Mouse (Mus musculus) heart, embryonic 10.5 days (tissue): ENCODE measurements around the gene Mpv17l2. TPM values are rescaled to one million over a fixed set of nuclear protein-coding genes. Genes with fewer than 3 reads are reported as not detected.

Experiments
- DNase-seq: peaks from one replicate; pipeline ENCODE4 v3.0.0-alpha.2; 2017; ENCODE audit warnings: low spot score
- H3K27ac ChIP-seq: fragments of 300-500 bp; sonication (generic); 2 replicates; pipeline ENCODE4 v1.5.1; 2016; ENCODE audit warnings: mild to moderate bottlenecking
- H3K27me3 ChIP-seq: fragments of 300-500 bp; sonication (generic); 2 replicates; pipeline ENCODE4 v1.6.1; 2016; ENCODE audit warnings: mild to moderate bottlenecking; ENCODE audit not compliant: poor library complexity, insufficient read depth, severe bottlenecking
- H3K36me3 ChIP-seq: fragments of 300-500 bp; sonication (generic); 2 replicates; pipeline ENCODE4 v1.6.1; 2016; ENCODE audit warnings: mild to moderate bottlenecking, moderate library complexity
- H3K4me1 ChIP-seq: fragments of 300-500 bp; sonication (generic); 2 replicates; pipeline ENCODE4 v1.6.1; 2016; ENCODE audit warnings: mild to moderate bottlenecking
- H3K4me3 ChIP-seq: fragments of 300-500 bp; sonication (generic); 2 replicates; pipeline ENCODE4 v1.5.1; 2016; ENCODE audit warnings: mild to moderate bottlenecking, moderate library complexity
- H3K9me3 ChIP-seq: fragments of 300-500 bp; sonication (generic); 2 replicates; pipeline ENCODE4 v1.6.1; 2016; ENCODE audit warnings: mild to moderate bottlenecking, moderate library complexity
- WGBS: fragments of 180-500 bp; shearing (Covaris S2); methylation state at CpG from one replicate; pipeline ENCODE4 v1.1.7; 2016; 5-methylcytosine and 5-hydroxymethylcytosine counted together
- polyA plus RNA-seq: library from polyadenylated mRNA; unstranded; fragments of >200 nt; fragmentation: Nextera tagmentation; extraction: Ambion mirVana; gene quantifications from 2 replicates; pipeline ENCODE4 v1.2.1, GENCODE M21; 2016

The Mpv17l2 gene
- polyA plus RNA-seq, 1 experiment from 2014 or later, result 39.0 TPM

- under 1% methylated on average over 56 of the region's 57 CpGs for WGBS
- Histone ChIP-seq H3K27ac (peak overlapping the region; percentile 86), H3K4me1 (peaks cover 29% of the 10 kb centered on the region), H3K36me3 (no peaks in the 10 kb centered on the region), H3K27me3 (peaks cover 89% of the 10 kb centered on the region), H3K9me3 (no peaks in the 10 kb centered on the region), H3K4me3 (peak overlapping the region; percentile 68)
- DNase-seq, result peak; percentile 97
Measured at GRCm38 (mm10) chr8:70797081-70798070, 36.6 kb upstream of the Mpv17l2 start.

- Histone ChIP-seq H3K27me3 (peaks cover 81% of the 10 kb centered on the region), H3K4me1 (peaks cover 36% of the 10 kb centered on the region), H3K36me3 (no peaks in the 10 kb centered on the region), H3K27ac (peak overlapping the region; percentile 86), H3K4me3 (peak overlapping the region; percentile 68), H3K9me3 (no peaks in the 10 kb centered on the region)
- DNase-seq, result no peak
- 1% methylated on average over 54 of the region's 54 CpGs for WGBS
Measured at GRCm38 (mm10) chr8:70796403-70797080, 35.8 kb upstream of the Mpv17l2 start.

DNA sequence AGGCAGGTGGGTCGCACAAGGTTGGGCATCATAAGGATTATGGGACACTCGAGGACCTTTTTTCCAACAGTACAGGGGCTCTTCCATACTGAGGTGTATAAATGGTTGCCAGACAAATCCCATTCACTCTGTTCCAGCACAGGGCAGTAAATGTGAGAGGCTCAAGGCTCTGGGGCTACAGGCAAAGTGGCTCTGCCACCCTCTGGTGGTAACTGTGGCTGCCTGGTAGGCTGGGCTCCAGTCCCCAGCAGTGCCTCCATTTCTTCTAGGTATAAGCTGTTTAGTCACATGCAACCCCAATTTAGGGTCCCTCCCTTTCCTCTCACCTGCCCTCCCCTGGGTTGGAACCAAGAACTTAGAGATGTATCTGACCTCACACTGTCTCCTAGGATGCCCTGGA is 34.6 kb upstream of the Mpv17l2 start:
- WGBS, result 79% methylated on average over 2 of the region's 2 CpGs
- Histone ChIP-seq H3K9me3 (no peaks in the 10 kb centered on the region), H3K4me3 (no peak overlapping the region), H3K36me3 (no peaks in the 10 kb centered on the region), H3K27me3 (peaks cover 78% of the 10 kb centered on the region), H3K4me1 (peaks cover 47% of the 10 kb centered on the region), H3K27ac (no peak overlapping the region)
- no peak for DNase-seq

DNA sequence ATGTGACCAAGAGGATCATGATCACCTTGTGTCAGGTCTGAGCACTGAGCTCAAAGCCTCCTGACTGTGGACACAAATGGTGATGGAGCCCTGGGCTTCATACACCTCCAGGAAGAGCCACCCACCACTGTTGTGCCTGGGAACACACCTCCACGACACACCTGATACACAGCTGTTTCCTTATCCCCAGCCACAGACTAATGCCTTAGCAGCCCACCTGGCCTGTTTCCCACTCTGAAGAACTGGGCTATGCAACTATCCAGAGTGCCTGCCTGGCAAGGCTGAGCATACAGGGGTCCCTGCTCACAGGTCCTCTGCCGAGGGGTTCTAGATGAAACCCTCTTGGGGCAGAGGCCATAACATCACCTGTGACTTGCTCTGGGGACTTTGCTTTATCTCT is 33.5 kb upstream of the Mpv17l2 start:
- no peak for DNase-seq
- peaks cover 75% of the 10 kb centered on the region for H3K27me3 ChIP-seq
- H3K27ac ChIP-seq, result no peak overlapping the region
- no peaks in the 10 kb centered on the region for H3K9me3 ChIP-seq
- H3K4me3 ChIP-seq, result no peak overlapping the region
- WGBS, result 88% methylated on average over 2 of the region's 2 CpGs
- H3K36me3 ChIP-seq, result no peaks in the 10 kb centered on the region
- peaks cover 54% of the 10 kb centered on the region for H3K4me1 ChIP-seq

- no peaks in the 10 kb centered on the region for H3K9me3 ChIP-seq
- peak overlapping the region; percentile 77 for H3K4me3 ChIP-seq
- peak overlapping the region; percentile 92 for H3K27ac ChIP-seq
- H3K4me1 ChIP-seq, result peaks cover 63% of the 10 kb centered on the region
- WGBS, result under 1% methylated on average over 20 of the region's 20 CpGs
- peak; percentile 89 for DNase-seq
- H3K27me3 ChIP-seq, result peaks cover 63% of the 10 kb centered on the region
- 0 out of 2 replicates have a peak, but pooled peaks cover 2% of the 10 kb centered on the region for H3K36me3 ChIP-seq
Measured at GRCm38 (mm10) chr8:70792700-70793099, 32.0 kb upstream of the Mpv17l2 start.

- WGBS, result 5% methylated on average over 58 of the region's 58 CpGs
- Histone ChIP-seq H3K4me1 (peaks cover 63% of the 10 kb centered on the region), H3K9me3 (no peaks in the 10 kb centered on the region)
Measured at GRCm38 (mm10) chr8:70791975-70792691, 31.4 kb upstream of the Mpv17l2 start.

DNA sequence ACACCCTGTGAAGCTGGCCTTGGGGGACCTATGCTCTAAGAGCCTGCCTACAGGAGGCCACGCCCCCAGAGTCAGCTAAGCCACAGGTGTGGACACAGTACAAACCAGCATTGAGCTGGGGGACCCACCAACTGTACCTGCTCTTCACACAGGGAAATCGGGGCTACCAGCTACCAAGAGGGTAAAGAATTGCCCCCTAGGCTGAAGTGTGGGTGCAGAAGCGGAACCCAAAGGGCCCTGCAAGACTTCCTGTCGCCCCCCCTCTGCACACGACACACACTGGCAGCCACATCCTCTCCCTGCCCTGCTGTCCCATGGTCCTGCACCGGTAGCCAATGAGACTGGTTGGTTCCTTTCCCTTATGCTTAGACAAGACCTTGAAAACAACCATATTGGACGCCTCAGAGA is 30.6 kb upstream of the Mpv17l2 start:
- Histone ChIP-seq H3K36me3 (peaks cover 7% of the 10 kb centered on the region), H3K4me1 (peaks cover 55% of the 10 kb centered on the region), H3K4me3 (peak overlapping the region; percentile 77), H3K27ac (peak overlapping the region; percentile 92), H3K9me3 (no peaks in the 10 kb centered on the region), H3K27me3 (peaks cover 55% of the 10 kb centered on the region)
- 78% methylated on average over 7 of the region's 7 CpGs for WGBS
- DNase-seq, result no peak

More at GRCm38 (mm10) chr8:70791975-70792691, 31.4 kb upstream of the Mpv17l2 start:
- Histone ChIP-seq H3K4me3 (peak overlapping the region; percentile 77), H3K27ac (peak overlapping the region; percentile 92), H3K36me3 (0 out of 2 replicates have a peak, but pooled peaks cover 2% of the 10 kb centered on the region), H3K27me3 (peaks cover 61% of the 10 kb centered on the region)
- DNase-seq, result peak; percentile 98

- peak overlapping the region; percentile 77 for H3K4me3 ChIP-seq
- H3K4me1 ChIP-seq, result peaks cover 60% of the 10 kb centered on the region
- peaks cover 50% of the 10 kb centered on the region for H3K27me3 ChIP-seq
- no peaks in the 10 kb centered on the region for H3K9me3 ChIP-seq
- peak overlapping the region; percentile 92 for H3K27ac ChIP-seq
- WGBS, result 68% methylated on average over 8 of the region's 8 CpGs
- H3K36me3 ChIP-seq, result peaks cover 11% of the 10 kb centered on the region
- DNase-seq, result no peak
Measured at GRCm38 (mm10) chr8:70790846-70791245, 30.1 kb upstream of the Mpv17l2 start.

DNA sequence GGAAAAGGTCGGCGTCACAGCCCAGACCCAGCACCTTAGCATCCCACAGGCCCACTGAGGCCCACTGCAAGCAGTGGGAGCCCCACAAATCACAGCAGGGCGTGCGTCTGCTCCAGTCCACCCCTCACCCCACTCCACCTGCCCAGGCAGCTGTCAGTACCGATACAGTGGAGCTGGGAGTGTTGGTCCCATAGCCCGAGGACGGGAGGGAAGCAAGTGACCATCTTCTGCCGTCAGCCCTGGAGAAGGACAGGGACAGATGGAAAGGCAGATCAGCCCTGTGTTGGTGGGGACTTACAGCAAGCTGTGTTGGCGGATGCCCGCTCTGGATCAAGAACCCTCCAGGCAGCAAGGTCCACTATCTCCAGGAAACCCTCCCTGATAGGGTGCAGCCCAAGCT is 28.3 kb upstream of the Mpv17l2 start:
- Histone ChIP-seq H3K27me3 (peaks cover 34% of the 10 kb centered on the region), H3K4me1 (peaks cover 61% of the 10 kb centered on the region), H3K36me3 (peaks cover 28% of the 10 kb centered on the region), H3K27ac (peak overlapping the region; percentile 50; the same call in 1 of the 2 replicates), H3K9me3 (no peaks in the 10 kb centered on the region), H3K4me3 (peak overlapping the region; percentile 48)
- WGBS, result 71% methylated on average over 10 of the region's 10 CpGs
- DNase-seq, result no peak

DNA sequence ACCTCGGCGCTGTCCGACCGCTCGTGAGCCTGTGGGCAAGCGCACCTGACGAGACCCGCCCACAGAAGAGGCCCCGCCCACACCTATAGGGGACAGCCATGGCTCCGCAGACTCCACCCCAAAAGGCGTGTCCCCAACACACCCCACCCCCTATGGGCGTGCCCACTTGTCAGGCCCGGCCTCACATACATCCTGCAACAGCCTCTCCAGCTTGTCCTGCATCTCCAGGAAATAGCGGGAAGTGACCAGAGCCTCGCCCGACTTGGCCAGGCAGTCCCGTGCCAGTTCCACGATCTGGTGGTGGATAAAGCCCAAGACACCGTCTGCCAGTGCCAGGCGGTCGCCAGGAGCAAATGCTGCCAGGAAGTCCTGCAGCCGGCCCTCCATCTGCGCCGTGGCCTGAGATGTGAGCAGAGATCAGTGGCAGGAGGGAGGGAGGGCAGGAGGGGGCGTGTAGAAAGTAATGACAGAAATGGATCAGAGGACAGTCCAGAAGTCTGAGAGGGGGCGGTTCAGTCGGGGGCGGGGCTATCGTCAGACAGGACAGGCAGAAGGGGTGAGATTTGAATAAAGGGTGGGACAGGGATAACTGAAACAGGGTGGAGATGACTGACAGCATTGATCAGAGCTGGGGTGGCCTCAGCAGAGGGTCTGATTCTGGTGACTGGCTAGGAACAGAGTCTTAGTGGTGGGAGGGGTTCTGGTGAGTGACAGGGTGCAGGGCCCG is 27.4 kb upstream of the Mpv17l2 start:
- peak; percentile 97 for DNase-seq
- Histone ChIP-seq H3K27ac (peak overlapping the region; percentile 13), H3K4me3 (peak overlapping the region; percentile 48), H3K4me1 (peaks cover 59% of the 10 kb centered on the region), H3K27me3 (peaks cover 25% of the 10 kb centered on the region; the same call in 1 of the 2 replicates), H3K36me3 (peaks cover 38% of the 10 kb centered on the region), H3K9me3 (no peaks in the 10 kb centered on the region)
- 8% methylated on average over 30 of the region's 30 CpGs for WGBS

DNA sequence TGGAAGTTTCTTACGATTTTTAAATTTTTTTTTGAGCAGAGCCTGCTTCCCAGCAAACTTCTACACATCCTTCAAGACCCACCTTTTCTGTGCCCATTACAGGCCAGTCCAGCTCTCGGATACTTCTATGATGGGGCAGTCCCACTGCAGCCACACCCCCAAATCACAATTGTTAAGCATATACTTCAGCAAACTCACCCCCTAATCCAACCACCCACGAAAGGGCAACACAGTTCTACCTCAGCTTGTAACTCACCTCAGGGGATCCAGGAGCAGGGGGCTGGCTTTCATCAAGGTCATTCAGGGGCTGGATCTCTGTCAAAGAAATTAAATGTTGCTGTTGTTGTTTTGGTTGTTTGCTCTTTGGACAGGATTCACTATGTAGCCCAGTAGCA is 26.3 kb upstream of the Mpv17l2 start:
- H3K4me3 ChIP-seq, result peak overlapping the region; percentile 48; the same call in 1 of the 2 replicates
- 83% methylated on average over 3 of the region's 3 CpGs for WGBS
- DNase-seq, result no peak
- peaks cover 45% of the 10 kb centered on the region for H3K36me3 ChIP-seq
- no peaks in the 10 kb centered on the region for H3K9me3 ChIP-seq
- no peak overlapping the region for H3K27ac ChIP-seq
- H3K27me3 ChIP-seq, result peaks cover 20% of the 10 kb centered on the region; the same call in 1 of the 2 replicates
- H3K4me1 ChIP-seq, result peaks cover 50% of the 10 kb centered on the region
